Mouse (Mus musculus): ENCODE measurements around the gene Gin1. TPM values are rescaled to one million over a fixed set of nuclear protein-coding genes. Genes with fewer than 3 reads are reported as not detected.

Gene Gin1
- polyA plus RNA-seq, 1 experiment: 1.9 TPM

DNA sequence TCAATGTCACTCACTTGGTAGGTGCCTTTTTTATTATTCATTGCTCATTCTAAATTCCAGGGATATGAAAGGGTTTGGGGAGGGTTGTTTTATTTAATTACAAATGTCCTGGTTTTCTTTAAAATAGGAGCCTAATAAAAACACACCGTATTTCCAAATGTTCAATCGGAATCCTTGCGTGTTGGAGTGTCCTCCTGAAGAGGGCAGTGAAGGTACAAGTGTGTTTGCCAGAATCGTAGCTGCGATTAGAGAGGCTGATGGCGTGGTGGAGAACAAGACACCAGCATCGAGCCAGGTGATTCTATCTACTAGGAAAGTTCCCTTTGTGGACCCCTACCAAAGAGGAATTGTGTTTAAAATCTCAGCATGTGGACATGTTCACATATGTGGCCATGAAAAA is 15.0 kb downstream of the Gin1 start:
- 74% methylated on average over 7 of the region's 7 CpGs for WGBS
- no peak for DNase-seq (ENCODE audit: low read depth, low spot score)

- WGBS: 83% methylated on average over 11 of the region's 11 CpGs
- no peak for DNase-seq (ENCODE audit: low read depth, low spot score)
These were observed 15.9 kb downstream of the Gin1 start for GRCm38 (mm10) chr1:97785685-97786393.

GRCm38 (mm10) chr1:97787674-97788073 is 17.7 kb downstream of the Gin1 start:
- WGBS: 81% methylated on average over 3 of the region's 3 CpGs
- DNase-seq (ENCODE audit: low read depth, low spot score): no peak

GRCm38 (mm10) chr1:97788490-97788889 is 18.5 kb downstream of the Gin1 start:
- WGBS: 89% methylated on average over 2 of the region's 2 CpGs
- no peak for DNase-seq (ENCODE audit: low read depth, low spot score)

DNA sequence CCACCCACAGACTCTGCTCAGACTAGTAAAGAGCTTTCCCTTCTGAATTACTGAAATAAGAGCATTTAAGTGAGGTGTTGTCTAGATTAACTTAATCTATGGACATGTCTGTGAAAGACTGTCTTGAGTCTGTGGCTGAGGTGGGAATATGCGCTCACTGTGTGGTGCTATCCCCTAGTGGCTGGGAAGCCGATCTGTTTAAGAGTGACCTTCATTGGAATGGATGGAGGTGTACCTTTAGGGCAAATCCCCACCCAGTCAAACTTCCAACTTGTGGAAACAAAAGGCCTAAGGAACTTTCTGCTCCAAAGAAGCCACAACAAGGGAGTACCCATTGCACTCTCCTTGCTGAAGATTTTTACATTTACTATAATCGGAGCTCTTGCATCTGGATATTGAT is 24.1 kb downstream of the Gin1 start:
- 90% methylated on average over 3 of the region's 3 CpGs for WGBS

DNA sequence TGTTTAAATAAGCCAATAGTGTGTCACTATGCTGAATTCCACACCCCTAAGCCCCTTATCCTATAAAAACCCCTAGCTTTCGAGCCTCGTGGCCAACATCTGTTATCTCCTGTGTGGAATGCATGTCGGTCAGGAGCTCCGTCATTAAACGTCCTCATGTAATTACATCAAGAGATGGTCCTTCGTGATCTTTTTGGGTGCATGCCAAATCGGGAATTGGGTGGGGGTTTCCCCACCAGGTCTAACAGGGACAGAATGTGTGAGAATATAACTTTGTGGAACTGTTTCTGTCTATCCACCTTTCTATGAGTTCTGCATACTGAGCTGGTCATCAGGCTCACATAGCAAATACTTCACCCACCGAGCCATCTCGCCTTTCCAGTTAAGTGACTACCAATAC is 26.0 kb downstream of the Gin1 start:
- WGBS: 71% methylated on average over 9 of the region's 9 CpGs
- no peak for DNase-seq (ENCODE audit: low read depth, low spot score)

More for the DNA sequence above, 24.1 kb downstream of the Gin1 start:
- no peak for DNase-seq (ENCODE audit: low read depth, low spot score)

DNA sequence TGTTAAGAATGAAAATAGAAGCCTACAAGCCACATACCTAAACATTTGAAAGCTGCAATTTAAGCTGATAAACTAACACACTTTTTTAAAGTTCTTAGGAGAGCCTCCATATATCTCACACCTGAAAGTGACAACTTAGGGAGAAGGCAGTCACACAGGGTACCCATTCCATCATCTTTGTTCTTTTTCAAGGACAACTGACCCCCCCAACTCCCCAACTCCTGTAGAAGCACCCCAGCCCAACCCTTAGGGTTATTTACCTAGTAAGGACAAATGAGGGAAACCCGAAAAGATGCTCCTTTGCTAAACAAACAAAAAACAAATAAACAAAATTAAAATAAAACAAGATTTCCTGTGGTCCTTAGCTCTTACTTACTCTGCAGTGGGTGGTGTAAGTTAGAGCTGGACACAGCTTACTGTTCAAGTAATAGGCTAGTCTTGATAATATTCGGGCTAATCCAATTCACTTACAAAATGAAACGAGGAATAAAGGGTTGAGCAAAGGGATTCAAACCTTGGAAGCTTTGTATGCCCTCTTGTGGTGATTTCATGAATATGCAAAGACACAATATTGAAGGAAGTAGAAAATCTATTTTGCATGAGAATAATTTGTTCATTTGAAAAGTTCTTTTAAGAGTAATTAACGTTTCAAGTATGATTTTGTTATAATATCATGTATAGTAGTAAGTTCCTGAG is 32.4 kb downstream of the Gin1 start:
- 17% methylated on average over 4 of the region's 4 CpGs for WGBS
- peak; percentile 0 for DNase-seq (ENCODE audit: low read depth, low spot score)

GRCm38 (mm10) chr1:97804520-97804919 is 34.5 kb downstream of the Gin1 start:
- DNase-seq (ENCODE audit: low read depth, low spot score): no peak

- 17% methylated on average over 2 of the region's 2 CpGs for WGBS
- DNase-seq (ENCODE audit: low read depth, low spot score): peak; percentile 4
These were observed 39.4 kb downstream of the Gin1 start for GRCm38 (mm10) chr1:97809255-97809912.

DNA sequence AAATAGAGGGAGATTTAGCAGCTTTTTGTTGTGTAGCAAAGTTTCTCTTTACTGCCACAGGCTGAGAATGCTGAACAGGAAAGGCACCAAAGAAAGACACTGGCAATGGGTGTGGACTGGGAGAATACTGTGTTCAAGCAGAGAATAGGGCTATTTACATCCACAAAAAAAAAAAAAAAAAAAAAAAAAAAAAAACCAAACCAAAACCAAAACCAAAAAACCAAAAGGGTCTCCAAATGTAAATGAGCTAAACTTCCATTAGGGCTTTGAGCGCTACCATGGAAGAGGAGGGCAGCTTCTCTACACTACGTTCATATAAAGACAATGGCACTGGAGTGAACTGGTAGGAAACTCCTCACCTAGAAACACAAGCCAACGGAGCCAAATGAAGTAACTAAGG is 51.3 kb downstream of the Gin1 start:
- WGBS: 89% methylated on average over 3 of the region's 3 CpGs
- no peak for DNase-seq (ENCODE audit: low read depth, low spot score)

GRCm38 (mm10) chr1:97822203-97822602 is 52.2 kb downstream of the Gin1 start:
- 81% methylated on average over 5 of the region's 5 CpGs for WGBS
- no peak for DNase-seq (ENCODE audit: low read depth, low spot score)

- no peak for DNase-seq (ENCODE audit: low read depth, low spot score)
- 93% methylated on average over 7 of the region's 7 CpGs for WGBS
These were observed 52.9 kb downstream of the Gin1 start for GRCm38 (mm10) chr1:97822904-97823303.

GRCm38 (mm10) chr1:97827566-97827965 is 57.6 kb downstream of the Gin1 start:
- 30% methylated on average over 2 of the region's 2 CpGs for WGBS
- no peak for DNase-seq (ENCODE audit: low read depth, low spot score)

DNA sequence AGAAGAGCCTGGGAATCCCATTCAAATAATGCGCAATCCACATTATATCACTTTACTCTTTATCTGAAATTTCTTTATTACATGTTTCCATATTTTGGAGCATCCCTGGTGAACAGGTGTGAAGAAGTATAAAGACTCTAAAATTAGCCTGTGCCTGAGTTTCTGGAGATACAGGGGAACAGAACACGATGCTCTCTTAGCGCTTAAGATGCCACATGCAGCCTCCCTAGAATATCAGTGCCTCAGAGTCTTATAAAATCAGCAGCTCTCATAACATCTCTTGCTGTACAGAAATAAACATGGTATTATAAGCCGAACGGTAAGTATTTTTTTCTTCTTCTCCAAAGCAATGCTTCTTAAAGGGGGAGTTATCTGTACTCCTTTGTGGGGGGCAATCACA is 58.1 kb downstream of the Gin1 start:
- no peak for DNase-seq (ENCODE audit: low read depth, low spot score)
- 85% methylated on average over 5 of the region's 5 CpGs for WGBS

DNA sequence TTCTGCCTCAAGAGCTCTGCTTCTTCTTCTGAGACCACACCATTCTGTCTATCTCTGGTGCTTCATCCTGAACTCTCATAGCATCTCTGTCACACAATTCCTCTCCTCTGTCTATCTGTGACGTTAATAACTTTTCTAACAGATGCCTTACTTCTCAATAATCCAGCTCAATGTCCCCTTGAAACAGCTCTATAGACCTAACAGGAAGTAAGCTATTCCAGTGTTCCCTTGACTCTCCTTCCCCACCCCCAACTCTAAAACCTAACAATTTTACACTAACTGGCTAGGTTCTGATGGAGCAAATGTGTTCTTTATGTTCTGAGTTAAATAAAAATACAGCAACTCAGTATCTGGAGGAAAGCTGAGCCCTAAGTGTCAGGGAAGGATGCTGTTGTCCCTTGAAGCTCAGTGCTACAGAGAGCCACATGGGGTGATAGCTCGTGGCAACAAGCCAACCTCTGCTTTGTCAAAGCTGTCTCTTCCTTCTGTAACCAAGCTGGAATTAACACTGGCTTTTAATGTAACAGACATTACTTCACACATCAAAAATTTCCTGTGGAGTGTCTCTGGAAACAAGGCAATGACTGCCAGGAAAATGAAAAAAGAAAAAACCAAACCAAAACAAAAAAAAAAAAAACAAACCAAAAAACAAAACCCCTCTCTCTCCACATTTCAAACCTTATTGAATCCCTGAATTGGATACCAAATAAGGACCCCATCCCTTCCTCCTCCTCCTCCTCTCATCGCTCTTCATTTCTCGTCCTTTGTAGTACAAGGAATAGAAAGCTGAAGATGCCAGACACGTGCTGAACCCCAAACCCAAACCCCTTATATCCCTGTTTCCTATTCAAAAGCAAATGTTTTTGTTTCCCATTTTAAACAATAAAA is 63.7 kb downstream of the Gin1 start:
- 66% methylated on average over 5 of the region's 5 CpGs for WGBS
- no peak for DNase-seq (ENCODE audit: low read depth, low spot score)

DNA sequence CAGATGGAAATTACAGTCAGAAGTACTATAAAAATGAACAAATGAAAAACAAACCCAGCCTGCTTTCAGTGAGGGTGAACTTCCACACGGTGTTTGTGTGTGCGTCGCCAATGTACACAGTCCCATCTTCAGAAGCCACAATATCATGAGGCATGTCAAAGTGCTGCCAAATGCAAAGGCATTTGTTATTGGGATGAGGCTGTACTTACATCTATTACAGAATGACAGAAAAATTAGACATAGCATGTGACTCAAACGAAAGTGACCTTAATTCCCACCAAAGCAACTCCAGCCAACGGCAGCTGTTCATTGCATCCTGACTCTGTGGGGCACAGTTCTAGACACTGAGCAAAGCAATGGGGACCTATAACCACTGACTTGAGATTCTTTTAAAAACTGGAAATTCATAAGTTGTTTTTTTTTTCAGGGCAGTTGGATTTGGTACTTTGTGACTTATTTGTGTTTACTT is 64.4 kb downstream of the Gin1 start:
- 71% methylated on average over 5 of the region's 5 CpGs for WGBS
- DNase-seq (ENCODE audit: low read depth, low spot score): no peak

Data from large intestine, adult 2 months (tissue).